Mouse (Mus musculus) neural tube, embryonic 12.5 days (tissue): ENCODE measurements at regions not wholly inside any gene's neighbourhood (a gene's known extent, or its start where the extent isn't known, plus 50 kb on each side); places are given as distances from the start of the nearest gene placed in this dataset.

Experiments used
- ATAC-seq: fragments of 200-750 bp; cut with Nextera tagmentation; 2 replicates; pipeline ENCODE4 v1.8.0; 2017; ENCODE audit warnings: low read depth, mild to moderate bottlenecking, moderate TSS enrichment, moderate library complexity; ENCODE audit not compliant: low FRiP score
- H3K27ac ChIP-seq: fragments of 300-500 bp; sonication (generic); 2 replicates; pipeline ENCODE4 v1.5.1; 2016
- H3K27me3 ChIP-seq: fragments of 300-500 bp; sonication (generic); replicated peaks from 2 replicates; pipeline ENCODE4 v1.6.1; 2016; ENCODE audit warnings: mild to moderate bottlenecking
- H3K36me3 ChIP-seq: fragments of 300-500 bp; sonication (generic); 2 replicates; pipeline ENCODE4 v1.6.1; 2016; ENCODE audit warnings: mild to moderate bottlenecking
- H3K4me1 ChIP-seq: fragments of 300-500 bp; sonication (generic); 2 replicates; pipeline ENCODE4 v1.6.1; 2016
- H3K4me2 ChIP-seq: fragments of 300-500 bp; sonication (generic); replicated peaks from 2 replicates; pipeline ENCODE4 v1.6.1; 2016; ENCODE audit warnings: mild to moderate bottlenecking
- H3K4me3 ChIP-seq: fragments of 300-500 bp; sonication (generic); 2 replicates; pipeline ENCODE4 v1.5.1; 2016
- H3K9ac ChIP-seq: fragments of 300-500 bp; sonication (generic); 2 replicates; pipeline ENCODE4 v1.6.1; 2016; ENCODE audit warnings: mild to moderate bottlenecking
- H3K9me3 ChIP-seq: fragments of 300-500 bp; sonication (generic); 2 replicates; pipeline ENCODE4 v1.6.1; 2016; ENCODE audit warnings: mild to moderate bottlenecking
- WGBS: fragments of 180-500 bp; shearing (Covaris S2); methylation state at CpG from one replicate; pipeline ENCODE4 v1.1.7; 2016; 5-methylcytosine and 5-hydroxymethylcytosine counted together

DNA sequence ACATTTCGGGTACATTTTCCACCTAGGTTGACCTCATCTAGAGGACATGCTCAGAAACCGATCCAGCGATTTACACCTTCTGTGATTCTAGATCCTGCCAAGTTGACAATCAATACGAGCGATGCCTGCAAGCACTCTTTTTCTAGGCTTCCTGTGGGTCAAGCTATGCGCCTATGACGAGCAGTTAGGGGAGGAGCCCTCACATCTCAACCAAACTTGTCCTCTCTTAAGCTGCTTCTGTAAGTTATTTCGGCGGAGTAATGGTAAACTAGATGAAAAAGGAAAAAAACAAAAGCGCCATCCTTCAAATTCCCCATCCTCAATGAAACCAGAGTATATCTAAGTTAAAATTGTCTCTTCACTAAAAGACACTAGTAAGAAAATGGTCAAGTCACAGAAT is 858.5 kb downstream of the Zfp704 start:
- no peaks in the 10 kb centered on the region for H3K36me3 ChIP-seq
- H3K27ac ChIP-seq, result no peak overlapping the region
- H3K9ac ChIP-seq, result no peak overlapping the region
- H3K27me3 ChIP-seq, result no peaks in the 10 kb centered on the region
- no peak overlapping the region for H3K4me2 ChIP-seq
- no peak overlapping the region for H3K4me3 ChIP-seq
- no peaks in the 10 kb centered on the region for H3K9me3 ChIP-seq
- WGBS, result 90% methylated on average over 10 of the region's 10 CpGs
- no peak for ATAC-seq
- H3K4me1 ChIP-seq, result peaks cover 5% of the 10 kb centered on the region

DNA sequence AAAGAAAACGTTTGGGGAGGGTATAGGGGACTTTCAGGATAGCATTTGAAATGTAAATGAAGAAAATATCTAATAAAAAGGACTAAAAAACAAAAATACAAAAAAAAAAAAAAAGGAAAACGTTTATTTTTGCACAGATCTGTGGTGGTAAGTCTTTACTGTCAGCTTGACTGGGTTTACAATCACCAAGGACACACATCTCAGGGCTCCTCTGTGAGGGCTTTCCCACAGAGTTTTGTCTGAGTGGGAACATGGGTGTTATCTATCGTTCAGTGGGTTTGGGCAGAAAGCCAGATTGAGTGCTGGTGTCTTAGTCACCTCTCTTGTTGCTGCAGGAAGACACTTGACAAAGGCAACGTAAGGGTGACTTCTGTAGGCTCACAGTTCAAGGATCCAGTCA is 859.0 kb downstream of the Zfp704 start:
- Histone ChIP-seq H3K4me2 (no peak overlapping the region), H3K9me3 (no peaks in the 10 kb centered on the region), H3K4me3 (no peak overlapping the region), H3K4me1 (peaks cover 5% of the 10 kb centered on the region), H3K27me3 (no peaks in the 10 kb centered on the region), H3K27ac (no peak overlapping the region), H3K36me3 (no peaks in the 10 kb centered on the region), H3K9ac (no peak overlapping the region)
- ATAC-seq, result no peak
- WGBS, result 73% methylated on average over 4 of the region's 4 CpGs

- peaks cover 5% of the 10 kb centered on the region for H3K4me1 ChIP-seq
- no peaks in the 10 kb centered on the region for H3K36me3 ChIP-seq
- H3K9ac ChIP-seq, result no peak overlapping the region
- H3K27me3 ChIP-seq, result no peaks in the 10 kb centered on the region
- H3K9me3 ChIP-seq, result no peaks in the 10 kb centered on the region
- no peak overlapping the region for H3K4me2 ChIP-seq
- 88% methylated on average over 11 of the region's 11 CpGs for WGBS
- no peak for ATAC-seq
- H3K4me3 ChIP-seq, result no peak overlapping the region
- no peak overlapping the region for H3K27ac ChIP-seq
Measured at GRCm38 (mm10) chr3:8750162-8750561, 859.7 kb downstream of the Zfp704 start.

DNA sequence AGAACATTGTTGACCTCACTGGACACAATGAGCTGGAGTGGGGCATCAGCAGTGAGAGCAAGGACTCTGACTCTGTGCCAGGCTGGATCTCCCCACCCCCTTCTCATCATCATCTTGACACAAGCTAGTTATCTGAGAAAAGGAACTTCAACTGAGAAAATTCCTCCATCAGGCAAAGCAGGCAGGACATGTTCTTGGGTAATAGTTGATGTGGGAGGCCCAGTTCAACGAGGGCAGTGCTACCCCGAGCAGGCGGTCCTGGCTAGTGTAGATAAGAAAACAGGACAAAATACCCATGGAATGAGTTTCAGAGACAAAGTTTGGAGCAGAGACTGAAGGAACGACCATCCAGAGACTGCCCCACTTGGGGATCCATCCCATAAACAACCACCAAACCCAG is 862.7 kb downstream of the Zfp704 start:
- Histone ChIP-seq H3K27me3 (no peaks in the 10 kb centered on the region), H3K27ac (no peak overlapping the region), H3K4me3 (no peak overlapping the region), H3K4me1 (no peaks in the 10 kb centered on the region), H3K4me2 (no peak overlapping the region), H3K9ac (no peak overlapping the region), H3K36me3 (no peaks in the 10 kb centered on the region), H3K9me3 (no peaks in the 10 kb centered on the region)
- ATAC-seq, result no peak
- 80% methylated on average over 4 of the region's 4 CpGs for WGBS

GRCm38 (mm10) chr3:8746677-8747076 is 863.2 kb downstream of the Zfp704 start:
- no peak for ATAC-seq
- no peaks in the 10 kb centered on the region for H3K27me3 ChIP-seq
- no peaks in the 10 kb centered on the region for H3K36me3 ChIP-seq
- 90% methylated on average over 3 of the region's 3 CpGs for WGBS
- no peak overlapping the region for H3K27ac ChIP-seq
- H3K9me3 ChIP-seq, result no peaks in the 10 kb centered on the region
- no peak overlapping the region for H3K4me2 ChIP-seq
- H3K9ac ChIP-seq, result no peak overlapping the region
- no peaks in the 10 kb centered on the region for H3K4me1 ChIP-seq
- H3K4me3 ChIP-seq, result no peak overlapping the region

- WGBS, result 82% methylated on average over 1 of the region's 1 CpGs
- no peaks in the 10 kb centered on the region for H3K36me3 ChIP-seq
- H3K9me3 ChIP-seq, result no peaks in the 10 kb centered on the region
- H3K4me1 ChIP-seq, result no peaks in the 10 kb centered on the region
- no peaks in the 10 kb centered on the region for H3K27me3 ChIP-seq
- ATAC-seq, result no peak
- no peak overlapping the region for H3K4me2 ChIP-seq
- H3K4me3 ChIP-seq, result no peak overlapping the region
- no peak overlapping the region for H3K27ac ChIP-seq
- no peak overlapping the region for H3K9ac ChIP-seq
Measured at GRCm38 (mm10) chr3:8746037-8746436, 863.8 kb downstream of the Zfp704 start.

- Histone ChIP-seq H3K9ac (no peak overlapping the region), H3K9me3 (no peaks in the 10 kb centered on the region), H3K27me3 (no peaks in the 10 kb centered on the region), H3K4me3 (no peak overlapping the region), H3K27ac (no peak overlapping the region), H3K4me1 (no peaks in the 10 kb centered on the region), H3K36me3 (no peaks in the 10 kb centered on the region), H3K4me2 (no peak overlapping the region)
- 78% methylated on average over 6 of the region's 6 CpGs for WGBS
- no peak for ATAC-seq
Measured at GRCm38 (mm10) chr3:8744857-8745256, 865.0 kb downstream of the Zfp704 start.

DNA sequence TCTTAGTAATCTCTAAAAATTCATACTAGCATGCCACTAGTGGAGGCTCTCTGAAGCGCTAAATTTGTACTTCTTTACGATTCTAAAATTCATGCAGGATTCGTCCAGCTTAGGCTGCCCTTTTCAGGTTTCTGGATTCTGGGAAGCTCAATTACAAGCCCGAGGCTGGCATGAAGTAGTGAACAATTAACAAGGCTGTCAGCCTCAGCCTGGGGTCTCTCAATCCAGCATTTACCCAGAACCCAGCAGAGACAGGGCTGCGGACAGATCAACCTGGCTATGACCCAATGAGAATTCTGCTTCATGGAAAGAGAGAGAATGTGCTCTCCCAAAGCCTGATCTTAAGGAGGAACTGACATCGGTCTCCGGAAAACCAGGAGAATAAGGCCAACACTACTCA is 866.2 kb downstream of the Zfp704 start:
- no peak for ATAC-seq
- WGBS, result 83% methylated on average over 7 of the region's 7 CpGs

DNA sequence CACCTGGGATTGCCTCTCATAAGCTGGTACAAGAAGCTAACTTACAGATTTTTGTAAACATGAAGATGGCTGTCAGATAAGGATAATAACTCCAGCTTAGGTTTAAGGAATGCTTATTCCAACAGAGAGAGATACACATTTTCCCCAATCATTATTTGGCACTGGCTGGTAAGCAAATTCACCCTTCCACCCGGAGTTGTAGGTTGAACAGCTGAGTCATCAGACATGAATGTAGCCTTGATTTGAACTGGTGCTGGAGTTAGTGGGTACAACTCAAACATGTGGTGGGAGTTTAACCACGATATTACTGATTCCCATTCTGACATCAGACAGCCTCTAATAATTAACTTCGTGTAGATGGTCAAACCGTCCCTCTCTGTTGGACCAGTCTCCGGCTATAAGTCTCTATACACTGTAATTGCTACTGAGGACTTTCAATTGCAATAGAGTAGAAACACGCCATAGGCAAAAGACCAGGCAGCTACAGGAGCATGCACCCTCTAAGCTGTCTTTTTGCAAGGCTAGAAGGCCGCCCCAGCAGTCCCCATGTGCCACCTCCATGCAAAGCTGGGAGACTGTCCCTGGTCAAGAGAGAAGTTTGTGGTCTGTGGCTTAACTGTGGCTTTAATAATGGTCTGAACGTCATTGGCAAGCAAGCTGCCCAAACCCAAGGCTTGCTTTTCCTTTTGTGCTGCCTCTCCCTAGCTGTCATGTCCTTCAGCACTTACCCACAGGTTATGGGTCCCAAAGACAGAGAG is 868.4 kb downstream of the Zfp704 start:
- Histone ChIP-seq H3K4me3 (no peak overlapping the region), H3K4me1 (peaks cover 3% of the 10 kb centered on the region), H3K4me2 (no peak overlapping the region), H3K27me3 (no peaks in the 10 kb centered on the region), H3K9me3 (no peaks in the 10 kb centered on the region), H3K36me3 (no peaks in the 10 kb centered on the region), H3K27ac (no peak overlapping the region), H3K9ac (no peak overlapping the region)
- WGBS, result 90% methylated on average over 8 of the region's 8 CpGs
- ATAC-seq, result no peak

More for the DNA sequence above, 866.2 kb downstream of the Zfp704 start:
- Histone ChIP-seq H3K27me3 (no peaks in the 10 kb centered on the region), H3K9ac (no peak overlapping the region), H3K4me3 (no peak overlapping the region), H3K4me2 (no peak overlapping the region), H3K4me1 (no peaks in the 10 kb centered on the region), H3K36me3 (no peaks in the 10 kb centered on the region), H3K27ac (no peak overlapping the region), H3K9me3 (no peaks in the 10 kb centered on the region)

- Histone ChIP-seq H3K4me2 (no peak overlapping the region), H3K4me1 (peaks cover 10% of the 10 kb centered on the region), H3K9ac (no peak overlapping the region), H3K9me3 (no peaks in the 10 kb centered on the region), H3K27me3 (no peaks in the 10 kb centered on the region), H3K27ac (no peak overlapping the region), H3K36me3 (no peaks in the 10 kb centered on the region), H3K4me3 (no peak overlapping the region)
- no peak for ATAC-seq
- WGBS, result 76% methylated on average over 5 of the region's 5 CpGs
Measured at GRCm38 (mm10) chr3:8740710-8741109, 869.2 kb downstream of the Zfp704 start.

DNA sequence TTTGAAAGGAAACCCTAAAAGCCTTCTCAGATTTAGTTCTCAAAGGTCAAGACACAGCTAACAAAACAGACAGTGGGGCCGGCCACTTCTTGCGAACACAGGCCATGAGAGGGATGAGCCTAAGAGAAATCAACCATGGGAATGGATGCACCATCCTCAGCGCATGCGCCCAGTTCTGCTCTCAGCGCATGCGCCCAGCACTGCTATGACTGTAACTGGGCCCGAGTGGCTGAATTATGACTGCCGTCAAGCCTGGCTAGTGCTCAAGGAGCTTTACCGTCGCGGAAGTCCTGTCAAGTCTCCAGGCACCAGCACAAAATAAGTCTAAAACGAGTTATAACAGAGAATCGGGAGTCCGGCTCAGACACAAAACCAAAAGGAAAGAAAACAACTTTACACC is 870.6 kb downstream of the Zfp704 start:
- 83% methylated on average over 14 of the region's 14 CpGs for WGBS
- Histone ChIP-seq H3K36me3 (no peaks in the 10 kb centered on the region), H3K9me3 (no peaks in the 10 kb centered on the region), H3K9ac (no peak overlapping the region), H3K4me1 (peaks cover 10% of the 10 kb centered on the region), H3K27me3 (no peaks in the 10 kb centered on the region), H3K4me2 (no peak overlapping the region), H3K4me3 (no peak overlapping the region), H3K27ac (no peak overlapping the region)
- no peak for ATAC-seq

DNA sequence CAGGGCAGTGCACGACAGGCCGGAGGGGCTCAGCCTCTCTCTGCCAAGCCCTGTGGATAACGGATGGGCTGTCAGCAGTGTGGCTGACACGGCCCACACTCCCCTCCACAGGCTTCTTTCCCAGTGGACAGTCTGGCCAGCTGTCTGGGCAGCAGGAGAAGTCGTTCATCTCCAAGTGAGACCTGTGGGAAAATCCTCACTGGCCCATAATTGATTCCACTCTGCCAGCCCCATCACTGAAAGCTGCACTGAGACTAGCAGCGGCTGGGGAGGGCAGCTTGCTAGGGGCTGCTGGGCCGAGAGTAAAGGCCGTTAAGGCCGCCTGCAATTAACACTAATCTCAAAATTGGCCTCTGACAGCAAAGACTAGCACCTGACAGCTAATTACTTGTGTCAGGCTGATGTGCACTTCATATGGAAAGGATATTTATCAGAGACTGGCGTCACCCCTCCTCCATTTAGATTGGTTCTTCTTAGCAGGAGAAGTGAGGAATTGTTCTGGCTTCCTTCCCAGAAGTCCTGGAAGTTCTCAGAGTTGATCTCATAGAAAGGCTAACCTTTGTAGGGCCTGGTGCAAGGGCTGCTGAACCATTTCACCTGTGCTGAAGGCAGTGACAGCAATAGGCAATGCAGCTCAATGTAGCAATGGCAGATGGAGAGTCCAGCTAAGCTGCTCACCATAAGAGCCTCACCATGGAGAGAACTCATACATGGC is 873.5 kb downstream of the Zfp704 start:
- peaks cover 10% of the 10 kb centered on the region for H3K4me1 ChIP-seq
- peak overlapping the region; percentile 22 for H3K4me2 ChIP-seq
- 22% methylated on average over 10 of the region's 10 CpGs for WGBS
- H3K27ac ChIP-seq, result no peak overlapping the region
- H3K27me3 ChIP-seq, result no peaks in the 10 kb centered on the region
- peak; percentile 73 for ATAC-seq
- no peak overlapping the region for H3K9ac ChIP-seq
- no peak overlapping the region for H3K4me3 ChIP-seq
- no peaks in the 10 kb centered on the region for H3K36me3 ChIP-seq
- H3K9me3 ChIP-seq, result no peaks in the 10 kb centered on the region

DNA sequence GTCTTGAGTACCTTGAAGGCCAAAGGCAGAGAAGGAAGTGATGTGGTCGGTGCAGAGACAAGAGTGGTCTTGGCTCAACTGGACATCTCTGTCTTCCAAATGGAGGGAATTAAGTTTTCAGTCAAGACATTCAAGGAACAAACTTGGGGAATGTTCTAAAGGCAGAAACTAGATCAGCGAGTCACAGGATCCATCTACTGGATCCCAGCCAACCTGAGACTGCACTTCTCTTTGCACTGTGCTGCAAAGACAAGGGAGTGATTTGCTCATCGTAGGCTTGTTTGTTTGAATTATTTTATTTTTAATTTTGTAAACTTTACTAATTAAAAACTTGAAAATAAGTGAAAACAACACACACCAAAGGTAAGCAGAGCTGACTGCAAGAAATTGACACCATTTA is 875.8 kb downstream of the Zfp704 start:
- peaks cover 10% of the 10 kb centered on the region for H3K4me1 ChIP-seq
- ATAC-seq, result no peak
- no peak overlapping the region for H3K4me2 ChIP-seq
- H3K9me3 ChIP-seq, result no peaks in the 10 kb centered on the region
- H3K27me3 ChIP-seq, result no peaks in the 10 kb centered on the region
- no peak overlapping the region for H3K4me3 ChIP-seq
- no peak overlapping the region for H3K9ac ChIP-seq
- H3K36me3 ChIP-seq, result no peaks in the 10 kb centered on the region
- 90% methylated on average over 3 of the region's 3 CpGs for WGBS
- no peak overlapping the region for H3K27ac ChIP-seq
